ENCODE assay signal across 10 mouse cellular contexts in genomic region chr14:33678740-33679139, GRCm38 (mm10).
"Had no signal": no experiment of that assay in that cellular context is flagged by ENCODE, and none has a peak within 500 bp of the region (broad histone marks: within the 10 kb centered on the region; RNA-seq: fewer than 3 reads in every experiment).

No protein-coding gene starts in this region.

- DNase-seq: heart, adult 2 months; heart, postnatal 10 days; heart, postnatal 4 days; kidney, adult 18-20 months; kidney, adult 8-10 months; kidney, postnatal 10 days; kidney, postnatal 25 days; kidney, postnatal 4 days; left cerebral cortex, postnatal 4 days; lung, adult 18-20 months had no signal
